Mouse (Mus musculus) macrophage (primary cell): ENCODE results near the gene Tcf23. TPM values are rescaled to one million over a fixed set of nuclear protein-coding genes. Genes with fewer than 3 reads are reported as not detected.

Experiments
- H3K27ac ChIP-seq: fragments of 350-480 bp; formaldehyde crosslinking; 2 replicates; pipeline ENCODE4 v1.9.0; 2021
- H3K36me3 ChIP-seq: fragments of 350-480 bp; formaldehyde crosslinking; 2 replicates; pipeline ENCODE4 v1.9.0; 2021; ENCODE audit errors: inconsistent target
- H3K4me3 ChIP-seq: fragments of 350-480 bp; formaldehyde crosslinking; 2 replicates; pipeline ENCODE4 v1.9.0; 2021; ENCODE audit errors: inconsistent target
- H3K79me2 ChIP-seq: fragments of 350-480 bp; formaldehyde crosslinking; 2 replicates; pipeline ENCODE4 v1.9.0; 2021; ENCODE audit errors: inconsistent target
- WGBS: methylation state at CpG from one replicate; pipeline ENCODE4 v1.1.7; 2026; ENCODE audit warnings: inconsistent platforms; ENCODE audit not compliant: missing documents; 5-methylcytosine and 5-hydroxymethylcytosine counted together
- polyA plus RNA-seq: library from polyadenylated mRNA; stranded (reverse); fragments of 250-400 nt; gene quantifications from 3 replicates; pipeline ENCODE4 v1.2.4, GENCODE M21; 2018; ENCODE audit warnings: inconsistent platforms
- total RNA-seq, 78 experiments: library from RNA; depleted of rRNA; stranded (reverse); fragments of 250-400 nt; gene quantifications; 1 replicate in 9 of 78; 2 replicates in 24 of 78; 3 replicates in 43 of 78; 4 replicates in 2 of 78; pipeline ENCODE4 v1.2.4; 2018; ENCODE audit warnings: inconsistent platforms in 56 of 78

The Tcf23 gene
- not detected for total RNA-seq (2018; cell fraction: chromatin; rRNA removed)
- not detected for total RNA-seq (2018; cell fraction: cytosol; rRNA removed)
- total RNA-seq (2018; cell fraction: nucleus; rRNA removed), result not detected
- not detected in 3 replicates for polyA plus RNA-seq

- Histone ChIP-seq H3K79me2 (no peaks in the 10 kb centered on the region), H3K27ac (no peak within 1 kb of the TSS), H3K36me3 (no peaks in the 10 kb centered on the region), H3K4me3 (no peak within 1 kb of the TSS)
- WGBS, result 98% methylated on average over 6 of the region's 8 CpGs
Observed at GRCm38 (mm10) chr5:30968416-30968815, at the start of gene Tcf23. Gene Tcf23 (plus strand): TSS chr5:30968662.

- peaks cover 26% of the 10 kb centered on the region; the same call in 1 of the 2 replicates for H3K36me3 ChIP-seq
- no peak overlapping the region for H3K4me3 ChIP-seq
- no peak overlapping the region for H3K27ac ChIP-seq
- peaks cover 39% of the 10 kb centered on the region for H3K79me2 ChIP-seq
- 89% methylated on average over 7 of the region's 8 CpGs for WGBS
Observed at GRCm38 (mm10) chr5:30918691-30919090, 49.8 kb upstream of the Tcf23 start.

- Histone ChIP-seq H3K4me3 (no peak overlapping the region), H3K27ac (no peak overlapping the region), H3K36me3 (peaks cover 26% of the 10 kb centered on the region; the same call in 1 of the 2 replicates), H3K79me2 (peaks cover 26% of the 10 kb centered on the region)
- 81% methylated on average over 7 of the region's 11 CpGs for WGBS
Observed at GRCm38 (mm10) chr5:30919831-30920614, 48.4 kb upstream of the Tcf23 start.

GRCm38 (mm10) chr5:30920621-30921020 lies 47.8 kb upstream of the Tcf23 start:
- Histone ChIP-seq H3K79me2 (peaks cover 23% of the 10 kb centered on the region; the same call in 1 of the 2 replicates), H3K36me3 (peaks cover 26% of the 10 kb centered on the region; the same call in 1 of the 2 replicates), H3K4me3 (no peak overlapping the region), H3K27ac (no peak overlapping the region)
- 80% methylated on average over 18 of the region's 19 CpGs for WGBS

GRCm38 (mm10) chr5:30921256-30922033 lies 47.0 kb upstream of the Tcf23 start, which contains the start of gene Khk:
Gene Khk (plus strand): TSS chr5:30921431.
- peak within 1 kb of the TSS; percentile 56 for H3K4me3 ChIP-seq
- H3K79me2 ChIP-seq, result peaks cover 23% of the 10 kb centered on the region; the same call in 1 of the 2 replicates
- H3K36me3 ChIP-seq, result peaks cover 26% of the 10 kb centered on the region; the same call in 1 of the 2 replicates
- peak within 1 kb of the TSS; percentile 64 for H3K27ac ChIP-seq
- under 1% methylated on average over 40 of the region's 40 CpGs for WGBS

GRCm38 (mm10) chr5:30922581-30923041 lies 45.9 kb upstream of the Tcf23 start:
- Histone ChIP-seq H3K4me3 (no peak overlapping the region), H3K79me2 (peaks cover 16% of the 10 kb centered on the region; the same call in 1 of the 2 replicates), H3K27ac (no peak overlapping the region), H3K36me3 (peaks cover 24% of the 10 kb centered on the region; the same call in 1 of the 2 replicates)
- 77% methylated on average over 9 of the region's 10 CpGs for WGBS

- Histone ChIP-seq H3K79me2 (peaks cover 11% of the 10 kb centered on the region; the same call in 1 of the 2 replicates), H3K4me3 (no peak overlapping the region), H3K27ac (no peak overlapping the region), H3K36me3 (peaks cover 20% of the 10 kb centered on the region; the same call in 1 of the 2 replicates)
- WGBS, result 81% methylated on average over 6 of the region's 6 CpGs
Observed at GRCm38 (mm10) chr5:30923119-30923518, 45.3 kb upstream of the Tcf23 start.

GRCm38 (mm10) chr5:30924614-30925013 lies 43.8 kb upstream of the Tcf23 start:
- Histone ChIP-seq H3K36me3 (0 out of 2 replicates have a peak, but pooled peaks cover 11% of the 10 kb centered on the region), H3K79me2 (no peaks in the 10 kb centered on the region), H3K4me3 (no peak overlapping the region), H3K27ac (no peak overlapping the region)
- WGBS, result 96% methylated on average over 8 of the region's 8 CpGs

- Histone ChIP-seq H3K36me3 (0 out of 2 replicates have a peak, but pooled peaks cover 4% of the 10 kb centered on the region), H3K27ac (no peak overlapping the region), H3K4me3 (no peak overlapping the region), H3K79me2 (no peaks in the 10 kb centered on the region)
- WGBS, result 100% methylated on average over 5 of the region's 5 CpGs
Observed at GRCm38 (mm10) chr5:30925217-30925616, 43.2 kb upstream of the Tcf23 start.

GRCm38 (mm10) chr5:30926073-30926472 lies 42.4 kb upstream of the Tcf23 start:
- H3K36me3 ChIP-seq, result no peaks in the 10 kb centered on the region
- 75% methylated on average over 2 of the region's 2 CpGs for WGBS
- no peak overlapping the region for H3K27ac ChIP-seq
- H3K79me2 ChIP-seq, result no peaks in the 10 kb centered on the region
- H3K4me3 ChIP-seq, result no peak overlapping the region

GRCm38 (mm10) chr5:30927945-30928529 lies 40.4 kb upstream of the Tcf23 start:
- Histone ChIP-seq H3K27ac (no peak overlapping the region), H3K36me3 (no peaks in the 10 kb centered on the region), H3K79me2 (no peaks in the 10 kb centered on the region), H3K4me3 (no peak overlapping the region)
- 71% methylated on average over 7 of the region's 7 CpGs for WGBS

- Histone ChIP-seq H3K27ac (no peak overlapping the region), H3K36me3 (no peaks in the 10 kb centered on the region), H3K4me3 (no peak overlapping the region), H3K79me2 (no peaks in the 10 kb centered on the region)
- 81% methylated on average over 4 of the region's 4 CpGs for WGBS
Observed at GRCm38 (mm10) chr5:30930121-30930520, 38.3 kb upstream of the Tcf23 start.

- Histone ChIP-seq H3K4me3 (no peak overlapping the region), H3K27ac (no peak overlapping the region), H3K79me2 (no peaks in the 10 kb centered on the region), H3K36me3 (no peaks in the 10 kb centered on the region)
- 92% methylated on average over 6 of the region's 6 CpGs for WGBS
Observed at GRCm38 (mm10) chr5:30930846-30931245, 37.6 kb upstream of the Tcf23 start.

GRCm38 (mm10) chr5:30931378-30931777 lies 37.1 kb upstream of the Tcf23 start:
- WGBS, result 87% methylated on average over 4 of the region's 4 CpGs
- Histone ChIP-seq H3K79me2 (no peaks in the 10 kb centered on the region), H3K4me3 (no peak overlapping the region), H3K27ac (no peak overlapping the region), H3K36me3 (no peaks in the 10 kb centered on the region)
